Mouse (Mus musculus) naive thymus-derived CD4-positive, alpha-beta T cell, adult 2 months (primary cell): ENCODE data around the gene G530012D18Rik.
"Not testable (repeated sequence)": the region's sequence is repeated elsewhere in the genome, so short reads cannot be mapped to it uniquely, and the experiment has no call there.

Source experiments
- DNase-seq: peaks from one replicate; pipeline ENCODE4 v3.0.0-alpha.2; 2011; ENCODE audit warnings: low read depth

Gene G530012D18Rik

DNA sequence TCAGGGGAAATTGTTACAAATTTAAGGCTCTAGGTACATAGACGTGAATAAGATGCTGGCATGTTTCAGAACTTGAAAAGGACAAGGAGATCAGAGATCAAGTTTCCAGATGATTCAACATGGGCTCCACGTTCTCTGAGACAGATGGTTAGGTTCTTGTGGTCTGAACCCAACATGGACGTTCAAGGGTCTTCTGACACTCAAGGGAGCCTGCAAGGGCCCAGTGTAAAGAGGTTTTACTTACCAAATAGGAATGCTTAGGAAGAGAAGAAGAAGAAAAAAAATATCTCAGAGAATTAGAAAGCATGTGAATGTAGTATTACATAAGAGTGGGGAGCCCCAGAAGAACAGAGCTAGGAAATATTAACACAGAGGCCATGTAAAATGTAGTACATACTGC, 40.3 kb downstream of the G530012D18Rik start:
- DNase-seq = not testable (repeated sequence)

DNA sequence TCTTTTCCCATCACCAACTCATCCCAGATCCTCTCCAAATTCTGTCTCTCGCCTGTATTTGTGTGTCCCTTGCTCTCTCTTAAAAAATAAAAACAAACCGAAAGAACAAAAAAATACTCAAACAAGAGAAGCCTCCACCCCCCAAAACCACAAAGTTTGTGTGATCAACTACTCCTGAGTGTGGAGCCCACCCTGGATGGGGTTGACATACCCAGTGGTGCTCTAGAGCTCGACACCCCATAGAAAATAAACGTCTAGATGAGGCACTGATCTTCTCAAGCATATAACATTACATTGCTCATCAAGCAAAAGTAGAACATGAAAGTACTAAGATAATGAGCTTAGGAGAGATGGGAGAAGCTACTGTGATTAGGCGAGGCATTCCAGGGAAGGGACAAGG, 41.7 kb downstream of the G530012D18Rik start:
- DNase-seq = not testable (repeated sequence)

DNA sequence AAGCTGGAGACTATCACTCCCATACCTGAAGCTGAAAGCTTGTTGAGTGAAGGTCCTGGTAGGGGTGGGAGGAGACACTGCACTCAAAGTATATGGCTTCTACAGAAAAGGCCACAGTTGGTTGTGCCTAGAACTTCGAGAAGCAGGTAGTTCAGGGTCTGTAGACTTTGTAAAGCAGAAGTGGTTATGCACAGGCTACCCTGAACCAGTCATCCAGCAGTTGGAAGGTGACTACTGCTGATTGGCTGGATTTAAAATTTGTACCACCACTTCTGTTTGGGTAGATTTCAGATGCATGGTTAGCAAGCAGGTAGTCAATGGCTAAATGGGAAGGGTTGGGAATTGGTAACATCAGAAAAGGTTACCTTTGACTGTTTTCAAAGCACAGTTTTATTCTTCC, 43.2 kb downstream of the G530012D18Rik start:
- not testable (repeated sequence) for DNase-seq
